Mouse (Mus musculus) CH12.LX (cell line): ENCODE results near the gene Lgals7. TPM values are rescaled to one million over a fixed set of nuclear protein-coding genes. Genes with fewer than 3 reads are reported as not detected.

Source experiments
- DNase-seq: peaks from one replicate; pipeline ENCODE4 v3.0.0-alpha.2; 2013; ENCODE audit errors: extremely low read depth
- H3K27ac ChIP-seq: 2 replicates; pipeline ENCODE4 v1.5.1; 2012; ENCODE audit warnings: low read depth, mild to moderate bottlenecking, control low read depth, moderate library complexity; ENCODE audit not compliant: insufficient read depth
- H3K27me3 ChIP-seq: replicated peaks from 2 replicates; pipeline ENCODE3; 2012; ENCODE audit warnings: inconsistent platforms
- H3K36me3 ChIP-seq, 2 experiments: replicated peaks in 1 of 2; 2 replicates each; pipeline versions ENCODE3 to v1.6.1; 2012; ENCODE audit warnings: inconsistent platforms in 1 of 2, low read length in 1 of 2, mild to moderate bottlenecking in 1 of 2, mixed read lengths in 1 of 2, moderate library complexity in 1 of 2; ENCODE audit not compliant: control insufficient read depth in 1 of 2, insufficient read depth in 1 of 2
- H3K4me1 ChIP-seq, 2 experiments: 2 replicates each; pipeline ENCODE4 v1.6.1; 2012; ENCODE audit warnings: inconsistent platforms in 1 of 2, moderate library complexity in 1 of 2; ENCODE audit not compliant: insufficient read depth in 2 of 2, control insufficient read depth in 1 of 2
- H3K4me2 ChIP-seq: 2 replicates; pipeline ENCODE4 v1.6.1; 2012; ENCODE audit warnings: low read depth, mild to moderate bottlenecking, control low read depth; ENCODE audit not compliant: poor library complexity, insufficient read depth, severe bottlenecking
- H3K4me3 ChIP-seq, 3 experiments: fragments of 150-350 bp in 1 of 3; sonication (generic) in 1 of 3; replicated peaks in 1 of 3; 2 replicates each; pipeline versions ENCODE3 to v1.5.1; 2011 to 2012; ENCODE audit warnings: low read depth in 2 of 3, low read length in 2 of 3, mild to moderate bottlenecking in 2 of 3, moderate library complexity in 2 of 3, control low read depth in 1 of 3, improper control_type of control experiment in 1 of 3, inconsistent platforms in 1 of 3, mixed read lengths in 1 of 3; ENCODE audit not compliant: poor library complexity in 1 of 3
- H3K79me2 ChIP-seq: replicated peaks from 2 replicates; pipeline ENCODE4 v1.6.1; 2012; ENCODE audit warnings: mild to moderate bottlenecking, moderate library complexity; ENCODE audit not compliant: control insufficient read depth, poor library complexity, insufficient read depth, severe bottlenecking; ENCODE audit errors: extremely low read depth
- H3K9ac ChIP-seq: 2 replicates; pipeline ENCODE4 v1.6.1; 2012; ENCODE audit warnings: low read depth, mild to moderate bottlenecking, control low read depth, moderate library complexity; ENCODE audit not compliant: insufficient read depth
- H3K9me3 ChIP-seq: replicated peaks from 2 replicates; pipeline ENCODE3; 2012; ENCODE audit warnings: low read length, inconsistent platforms, mixed read lengths
- CHD2 ChIP-seq: IDR thresholded peaks from 2 replicates; pipeline ENCODE4 v1.6.1; 2011; ENCODE audit warnings: low read length, improper control_type of control experiment
- ETS1 ChIP-seq: conservative IDR thresholded peaks from 2 replicates; pipeline ENCODE4 v1.6.1; 2012; ENCODE audit warnings: low read depth, mild to moderate bottlenecking, inconsistent platforms, low read length, improper control_type of control experiment, moderate library complexity
- JUN ChIP-seq: IDR thresholded peaks from 2 replicates; pipeline ENCODE4 v1.6.1; 2011; ENCODE audit warnings: low read depth, mild to moderate bottlenecking, low read length, improper control_type of control experiment, moderate library complexity; ENCODE audit not compliant: insufficient read depth
- JUND ChIP-seq: conservative IDR thresholded peaks from 2 replicates; pipeline ENCODE4 v1.6.1; 2011; ENCODE audit warnings: low read depth, low read length, improper control_type of control experiment
- MAX ChIP-seq: IDR thresholded peaks from 2 replicates; pipeline ENCODE4 v1.6.1; 2011; ENCODE audit warnings: low read length, improper control_type of control experiment
- MYC ChIP-seq: IDR thresholded peaks from 2 replicates; pipeline ENCODE4 v1.6.1; 2011; ENCODE audit warnings: low read depth, mild to moderate bottlenecking, improper control_type of control experiment, low read length
- NRF1 ChIP-seq: IDR thresholded peaks from 2 replicates; pipeline ENCODE4 v1.6.1; 2014; ENCODE audit warnings: low read depth, mild to moderate bottlenecking, inconsistent platforms, low read length, improper control_type of control experiment, moderate library complexity
- POLR2A ChIP-seq: IDR thresholded peaks from 2 replicates; pipeline ENCODE4 v1.6.1; 2011; ENCODE audit warnings: low read depth, mild to moderate bottlenecking, improper control_type of control experiment, low read length
- POLR2AphosphoS2 ChIP-seq: IDR thresholded peaks from 2 replicates; pipeline ENCODE4 v1.6.1; 2011; ENCODE audit warnings: low read depth, low read length, improper control_type of control experiment
- RAD21 ChIP-seq: IDR thresholded peaks from 2 replicates; pipeline ENCODE4 v1.6.1; 2011; ENCODE audit warnings: low read depth, mild to moderate bottlenecking, low read length, improper control_type of control experiment, moderate library complexity
- SIN3A ChIP-seq: IDR thresholded peaks from 2 replicates; pipeline ENCODE4 v1.6.1; 2012; ENCODE audit warnings: low read length, improper control_type of control experiment, inconsistent platforms
- TCF12 ChIP-seq: IDR thresholded peaks from 2 replicates; pipeline ENCODE4 v1.6.1; 2014; ENCODE audit warnings: low read depth, mild to moderate bottlenecking, inconsistent platforms, low read length, improper control_type of control experiment
- USF2 ChIP-seq: conservative IDR thresholded peaks from 2 replicates; pipeline ENCODE4 v1.6.1; 2011; ENCODE audit warnings: low read depth, low read length, improper control_type of control experiment
- ZC3H11A ChIP-seq: IDR thresholded peaks from 2 replicates; pipeline ENCODE4 v1.6.1; 2012; ENCODE audit warnings: low read depth, mild to moderate bottlenecking, inconsistent platforms, low read length, improper control_type of control experiment
- ZMIZ1 ChIP-seq: IDR thresholded peaks from 2 replicates; pipeline ENCODE4 v1.6.1; 2012; ENCODE audit warnings: low read depth, mild to moderate bottlenecking, inconsistent platforms, low read length, improper control_type of control experiment
- dilution Hi-C: fragments of 300-500 bp; cut with MboI; formaldehyde crosslinking; loops from 2 replicates; pipeline ENCODE4 v1.14.3; 2020; ENCODE audit warnings: low sequenced_read_pairs; ENCODE audit not compliant: extremely low pct_unique_long_range_greater_than_20kb, extremely low pct_ligation_motif_present
- in situ Hi-C: fragments of 300-500 bp; cut with MboI; formaldehyde crosslinking; loops from 3 replicates; pipeline ENCODE4 v1.14.3; 2019; ENCODE audit warnings: low sequenced_read_pairs, low pct_ligation_motif_present, low pct_unique_long_range_greater_than_20kb, mixed read lengths
- polyA plus RNA-seq: library from polyadenylated mRNA; unstranded; fragments of >175 nt; gene quantifications from 2 replicates; pipeline ENCODE4 v1.2.1, GENCODE M21; 2012; ENCODE audit warnings: low read depth; ENCODE audit not compliant: insufficient read length
- total RNA-seq, 2 experiments: library from RNA; depleted of rRNA; stranded (reverse); fragments of 300-350 nt in 1 of 2; fragments of >200 nt in 1 of 2; gene quantifications; 2 replicates each; pipeline ENCODE4 v1.2.3; 2012 to 2014

The Lgals7 gene
- total and polyA plus RNA-seq, 3 experiments, result not detected

DNA sequence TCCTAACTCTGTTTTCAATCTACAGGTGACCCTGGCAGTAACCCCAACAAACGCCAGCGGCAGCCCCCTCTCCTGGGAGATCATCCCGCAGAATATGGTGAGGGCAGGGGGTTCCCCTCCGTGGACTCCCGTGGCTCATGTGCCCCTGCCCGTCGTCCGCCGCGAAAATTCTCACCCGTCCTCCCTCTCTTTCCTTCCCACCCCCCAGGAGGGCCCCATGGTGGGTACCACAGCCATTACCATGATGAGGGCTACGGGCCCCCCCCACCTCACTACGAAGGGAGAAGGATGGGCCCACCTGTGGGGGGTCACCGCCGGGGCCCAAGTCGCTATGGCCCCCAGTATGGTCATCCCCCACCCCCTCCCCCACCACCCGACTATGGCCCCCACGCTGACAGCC, 45.2 kb upstream of the Lgals7 start:
- dilution Hi-C loops, result no loop called here
- Histone ChIP-seq H3K9me3 (no peaks in the 10 kb centered on the region), H3K9ac (no peak overlapping the region), H3K4me1 (peaks cover 43 to 95% of the 10 kb centered on the region in 2 experiments)
- TF ChIP-seq JUN (no peak), USF2 (no peak), CHD2 (no peak), RAD21 (no peak), SIN3A (no peak), MAX (no peak), JUND (no peak), ZMIZ1 (no peak), POLR2AphosphoS2 (no peak)
- TF ChIP-seq, all 38 proteins: peak for 0
- Histone ChIP-seq H3K27me3 (no peaks in the 10 kb centered on the region), H3K4me2 (no peak overlapping the region), H3K27ac (peak overlapping the region; percentile 65; the same call in 1 of the 2 replicates), H3K79me2 (peaks cover 57% of the 10 kb centered on the region), H3K36me3 (peaks cover 86 to 96% of the 10 kb centered on the region in 2 experiments), H3K4me3 (peak overlapping the region in 2 of 3 experiments; percentile 22 to 49)
- no peak for DNase-seq
- in situ Hi-C loops, result no loop called here

DNA sequence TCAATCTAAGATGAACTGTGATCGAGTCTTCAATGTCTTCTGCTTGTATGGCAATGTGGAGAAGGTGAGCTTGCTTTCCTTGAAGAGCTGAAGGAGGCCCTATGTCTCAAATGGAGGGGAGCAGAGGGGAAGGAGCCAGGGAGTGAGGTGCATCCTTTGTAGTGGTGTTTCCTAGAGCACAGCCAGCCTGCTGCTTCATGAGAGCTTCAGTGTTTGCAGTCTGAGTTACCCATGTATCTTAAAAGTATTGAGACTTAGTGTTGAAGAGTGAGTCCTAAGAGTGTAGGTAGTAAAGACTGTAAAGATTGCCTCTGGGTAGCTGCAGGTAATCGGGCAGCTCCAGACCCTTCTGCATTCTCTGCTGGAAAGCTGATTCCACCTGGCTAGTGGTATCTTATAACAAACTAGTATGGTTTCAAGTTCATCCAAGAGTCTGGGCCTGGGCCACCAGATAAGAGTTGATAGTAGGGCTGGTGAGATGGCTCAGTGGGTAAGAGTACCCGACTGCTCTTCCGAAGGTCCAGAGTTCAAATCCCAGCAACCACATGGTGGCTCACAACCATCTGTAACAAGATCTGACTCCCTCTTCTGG, 44.7 kb upstream of the Lgals7 start:
- Histone ChIP-seq H3K4me1 (peaks cover 44 to 95% of the 10 kb centered on the region in 2 experiments), H3K4me3 (no peak overlapping the region), H3K9ac (no peak overlapping the region), H3K4me2 (peak overlapping the region; percentile 3; the same call in 1 of the 2 replicates), H3K36me3 (peaks cover 81 to 92% of the 10 kb centered on the region in 2 experiments), H3K27me3 (no peaks in the 10 kb centered on the region), H3K79me2 (peaks cover 51% of the 10 kb centered on the region), H3K9me3 (no peaks in the 10 kb centered on the region), H3K27ac (peak overlapping the region; percentile 60)
- in situ Hi-C loops (no loop called here), dilution Hi-C loops (no loop called here)
- TF ChIP-seq MYC, result no peak
- no peak for TF ChIP-seq ZC3H11A
- TF ChIP-seq POLR2A, result peak; percentile 26; the same call in 1 of the 2 replicates
- TF ChIP-seq NRF1, result no peak
- no peak for DNase-seq

DNA sequence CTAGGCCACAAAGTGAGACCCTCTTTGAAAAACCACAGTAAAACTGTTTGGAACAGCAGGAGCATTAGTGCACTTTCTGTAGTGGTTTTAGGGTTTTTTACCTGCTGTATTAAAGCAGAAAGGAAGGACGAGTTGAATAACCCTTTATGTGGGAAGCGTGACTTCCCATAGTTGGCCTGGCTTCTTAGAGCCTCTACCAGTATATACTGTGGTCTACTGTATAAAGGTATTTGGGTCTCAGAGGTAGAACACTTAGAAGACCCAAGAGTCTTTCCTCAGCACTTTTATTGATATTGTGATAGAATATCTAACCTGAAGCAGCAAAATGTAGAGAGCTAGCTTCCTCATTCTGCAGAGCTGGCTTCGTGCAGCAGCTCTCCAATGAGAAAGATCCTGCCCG, 44.1 kb upstream of the Lgals7 start:
- no peaks in the 10 kb centered on the region for H3K27me3 ChIP-seq

More for the DNA sequence above, 44.1 kb upstream of the Lgals7 start:
- H3K4me2 ChIP-seq, result no peak overlapping the region
- no peak for DNase-seq
- TF ChIP-seq TCF12 (no peak), POLR2AphosphoS2 (no peak), ETS1 (no peak), MYC (no peak)
- TF ChIP-seq, all 38 proteins: peak for 0
- H3K79me2 ChIP-seq, result peaks cover 45% of the 10 kb centered on the region
- H3K9ac ChIP-seq, result no peak overlapping the region; the same call in 1 of the 2 replicates
- peaks cover 76 to 86% of the 10 kb centered on the region in 2 experiments for H3K36me3 ChIP-seq
- H3K4me3 ChIP-seq, result no peak overlapping the region
- dilution Hi-C loops, result no loop called here
- H3K27ac ChIP-seq, result peak overlapping the region; percentile 90
- in situ Hi-C loops, result no loop called here
- peaks cover 44 to 95% of the 10 kb centered on the region in 2 experiments for H3K4me1 ChIP-seq
- no peaks in the 10 kb centered on the region for H3K9me3 ChIP-seq
